Mouse (Mus musculus) MEL (cell line): ENCODE data around the gene Ubac2. TPM values are rescaled to one million over a fixed set of nuclear protein-coding genes. Genes with fewer than 3 reads are reported as not detected.

Experiments
- DNase-seq: peaks from one replicate; pipeline ENCODE4 v3.0.0; 2011; ENCODE audit warnings: low read depth, low spot score
- H3K27ac ChIP-seq: 2 replicates; pipeline ENCODE4 v1.5.1; 2012; ENCODE audit warnings: low read depth, mild to moderate bottlenecking, control low read depth, low read length, moderate library complexity; ENCODE audit not compliant: control insufficient read depth
- H3K27me3 ChIP-seq, 2 experiments: fragments of 150-350 bp in 1 of 2; sonication (generic) in 1 of 2; 2 replicates each; pipeline ENCODE4 v1.6.1; 2012; ENCODE audit warnings: low read length in 2 of 2, mild to moderate bottlenecking in 2 of 2, improper control_type of control experiment in 1 of 2, moderate library complexity in 1 of 2; ENCODE audit not compliant: insufficient read depth in 2 of 2, control insufficient read depth in 1 of 2
- H3K36me3 ChIP-seq, 2 experiments: 2 replicates each; pipeline ENCODE4 v1.6.1; 2012 to 2014; ENCODE audit warnings: low read length in 2 of 2, improper control_type of control experiment in 1 of 2, inconsistent platforms in 1 of 2, mild to moderate bottlenecking in 1 of 2; ENCODE audit not compliant: insufficient read depth in 2 of 2, control insufficient read depth in 1 of 2
- H3K4me1 ChIP-seq, 2 experiments: fragments of 150-350 bp in 1 of 2; sonication (generic) in 1 of 2; 2 replicates each; pipeline ENCODE4 v1.6.1; 2012; ENCODE audit warnings: low read length in 2 of 2, improper control_type of control experiment in 1 of 2, mild to moderate bottlenecking in 1 of 2; ENCODE audit not compliant: insufficient read depth in 2 of 2, control insufficient read depth in 1 of 2
- H3K4me3 ChIP-seq, 2 experiments: fragments of 150-350 bp in 1 of 2; sonication (generic) in 1 of 2; 2 replicates each; pipeline ENCODE4 v1.5.1; 2012; ENCODE audit warnings: low read depth in 2 of 2, low read length in 2 of 2, mild to moderate bottlenecking in 2 of 2, moderate library complexity in 2 of 2, control low read depth in 1 of 2, improper control_type of control experiment in 1 of 2; ENCODE audit not compliant: control insufficient read depth in 1 of 2, insufficient read depth in 1 of 2
- H3K79me2 ChIP-seq: 2 replicates; pipeline ENCODE4 v1.6.1; 2012; ENCODE audit warnings: mild to moderate bottlenecking, low read length, moderate library complexity; ENCODE audit not compliant: control insufficient read depth, poor library complexity, insufficient read depth
- H3K9ac ChIP-seq: 2 replicates; pipeline ENCODE4 v1.6.1; 2012; ENCODE audit warnings: low read depth, mild to moderate bottlenecking, control low read depth, low read length, moderate library complexity; ENCODE audit not compliant: control insufficient read depth, poor library complexity, severe bottlenecking
- H3K9me3 ChIP-seq: fragments of 150-350 bp; sonication (generic); replicated peaks from 2 replicates; pipeline ENCODE4 v1.6.1; 2012; ENCODE audit warnings: mild to moderate bottlenecking, low read length, improper control_type of control experiment, moderate library complexity; ENCODE audit not compliant: insufficient read depth
- CHD1 ChIP-seq: IDR thresholded peaks from 2 replicates; pipeline ENCODE4 v1.6.1; 2012; ENCODE audit warnings: low read depth, mild to moderate bottlenecking, inconsistent platforms, low read length, improper control_type of control experiment
- ETS1 ChIP-seq: IDR thresholded peaks from 2 replicates; pipeline ENCODE4 v1.6.1; 2012; ENCODE audit warnings: low read depth, mild to moderate bottlenecking, inconsistent platforms, low read length, improper control_type of control experiment, moderate library complexity
- GABPA ChIP-seq: IDR thresholded peaks from 2 replicates; pipeline ENCODE4 v1.6.1; 2012; ENCODE audit warnings: low read depth, mild to moderate bottlenecking, inconsistent platforms, low read length, improper control_type of control experiment, moderate library complexity
- JUND ChIP-seq: IDR thresholded peaks from 2 replicates; pipeline ENCODE4 v1.6.1; 2011; ENCODE audit warnings: low read depth, mild to moderate bottlenecking, improper control_type of control experiment, low read length
- MAZ ChIP-seq: IDR thresholded peaks from 2 replicates; pipeline ENCODE4 v1.6.1; 2012; ENCODE audit warnings: low read depth, mild to moderate bottlenecking, inconsistent platforms, low read length, improper control_type of control experiment
- MYB ChIP-seq: IDR thresholded peaks from 2 replicates; pipeline ENCODE4 v1.6.1; 2011; ENCODE audit warnings: mild to moderate bottlenecking, low read depth, low read length, improper control_type of control experiment
- NELFE ChIP-seq: IDR thresholded peaks from 2 replicates; pipeline ENCODE4 v1.6.1; 2011; ENCODE audit warnings: low read depth, low read length, improper control_type of control experiment
- TAL1 ChIP-seq: IDR thresholded peaks from 2 replicates; pipeline ENCODE4 v1.6.1; 2012; ENCODE audit warnings: mild to moderate bottlenecking, inconsistent platforms, low read length, moderate library complexity, mixed read lengths
- TCF12 ChIP-seq: IDR thresholded peaks from 2 replicates; pipeline ENCODE4 v1.6.1; 2014; ENCODE audit warnings: low read depth, mild to moderate bottlenecking, inconsistent platforms, low read length, improper control_type of control experiment, moderate library complexity
- UBTF ChIP-seq: IDR thresholded peaks from 2 replicates; pipeline ENCODE4 v1.6.1; 2012; ENCODE audit warnings: low read depth, mild to moderate bottlenecking, inconsistent platforms, low read length, improper control_type of control experiment, moderate library complexity, borderline replicate concordance; ENCODE audit not compliant: insufficient read depth
- ZC3H11A ChIP-seq: IDR thresholded peaks from 2 replicates; pipeline ENCODE4 v1.6.1; 2012; ENCODE audit warnings: low read depth, mild to moderate bottlenecking, inconsistent platforms, low read length, improper control_type of control experiment
- ZKSCAN1 ChIP-seq: IDR thresholded peaks from 2 replicates; pipeline ENCODE4 v1.6.1; 2012; ENCODE audit warnings: low read depth, mild to moderate bottlenecking, inconsistent platforms, low read length, improper control_type of control experiment, moderate library complexity
- polyA plus RNA-seq, 2 experiments: library from polyadenylated mRNA; stranded (reverse) in 1 of 2; unstranded in 1 of 2; fragments of >175 nt in 1 of 2; fragments of >200 nt in 1 of 2; gene quantifications; 2 replicates each; pipeline versions ENCODE4 v1.2.1 to v1.2.4; 2012; ENCODE audit warnings: low replicate concordance in 2 of 2, low read depth in 1 of 2; ENCODE audit not compliant: insufficient read length in 2 of 2, insufficient read depth in 1 of 2, missing spikeins in 1 of 2
- total RNA-seq: library from RNA; depleted of rRNA; stranded (reverse); fragments of 300-350 nt; gene quantifications from 2 replicates; pipeline ENCODE4 v1.2.3, GENCODE M21; 2012

Ubac2 gene
- total and polyA plus RNA-seq, 3 experiments = 32.9 to 44.8 TPM; not detected in 1

- no peak overlapping the region for H3K9ac ChIP-seq
- no peaks in the 10 kb centered on the region for H3K4me1 ChIP-seq
- H3K27ac ChIP-seq = no peak overlapping the region
- H3K36me3 ChIP-seq = peaks cover 0 to 3% of the 10 kb centered on the region in 2 experiments; a peak in 2 of 4 replicates
- peaks cover 5% of the 10 kb centered on the region; the same call in 1 of the 2 replicates for H3K79me2 ChIP-seq
- TF ChIP-seq NELFE (no peak), ETS1 (no peak), MYB (no peak), TAL1 (no peak), UBTF (no peak), ZC3H11A (no peak), TCF12 (no peak), ZKSCAN1 (no peak)
- no peaks in the 10 kb centered on the region for H3K27me3 ChIP-seq
- H3K4me3 ChIP-seq = no peak overlapping the region
- H3K9me3 ChIP-seq = no peaks in the 10 kb centered on the region
- no peak for DNase-seq
Measured at GRCm38 (mm10) chr14:121894511-121895135, 16.2 kb downstream of the Ubac2 start.

GRCm38 (mm10) chr14:121895316-121895715, 16.9 kb downstream of the Ubac2 start:
- DNase-seq = no peak
- Histone ChIP-seq H3K9ac (no peak overlapping the region), H3K27ac (no peak overlapping the region), H3K27me3 (no peaks in the 10 kb centered on the region)
- no peak for TF ChIP-seq MAZ
- no peak for TF ChIP-seq ZKSCAN1
- TF ChIP-seq ETS1 = no peak
- no peak for TF ChIP-seq JUND
- no peak for TF ChIP-seq CHD1
- no peak for TF ChIP-seq GABPA
- no peak for TF ChIP-seq ZC3H11A
- TF ChIP-seq, all 39 proteins: peak for 0
- Histone ChIP-seq H3K9me3 (no peaks in the 10 kb centered on the region), H3K36me3 (peaks cover 0 to 2% of the 10 kb centered on the region in 2 experiments; a peak in 2 of 4 replicates), H3K4me3 (no peak overlapping the region), H3K79me2 (peaks cover 7% of the 10 kb centered on the region; the same call in 1 of the 2 replicates), H3K4me1 (no peaks in the 10 kb centered on the region)
